Mouse (Mus musculus): Measurements from ENCODE around the gene Lta.

- TF ChIP-seq CTCF (IDR thresholded peaks at IDR 0.05; ENCODE audit: low read depth, low read length), result no peak
- no peak for TF ChIP-seq GATA1 (IDR thresholded peaks at IDR 0.05; ENCODE audit: borderline replicate concordance, low read length)
These were observed 17.1 kb downstream of the Lta start, which contains the start of gene Lst1 for GRCm38 (mm10) chr17:35187959-35188610.
